Comparison of ENCODE assay signal across 22 mouse cellular contexts in genomic region chr6:58650136-58650535, GRCm38 (mm10).
DNase-seq lines count a peak whose midpoint lies in the region; ATAC-seq lines count a peak whose summit lies in the region.
"Had no signal": no experiment of that assay in that cellular context is flagged by ENCODE, and none has a peak within 500 bp of the region (broad histone marks: within the 10 kb centered on the region; RNA-seq: fewer than 3 reads in every experiment).

No protein-coding gene starts in this region.

- no peak for ATAC-seq in kidney, embryonic 14.5 days (ENCODE audit: low FRiP score, low TSS enrichment)
- ATAC-seq: forebrain, embryonic 13.5 days; intestine, postnatal 0 days; midbrain, embryonic 16.5 days had no signal

- no peak overlapping the region for H3K4me2 ChIP-seq in kidney, embryonic 14.5 days (replicated peaks; ENCODE audit: low read depth, low read length)
- H3K4me2 ChIP-seq: forebrain, embryonic 13.5 days; hindbrain, embryonic 14.5 days; midbrain, embryonic 11.5 days; stomach, embryonic 15.5 days had no signal

- no peaks in the 10 kb centered on the region for H3K9me3 ChIP-seq in kidney, embryonic 14.5 days (ENCODE audit: control insufficient read depth, low read length)
- H3K9me3 ChIP-seq: forebrain, embryonic 13.5 days; G1E; stomach, embryonic 15.5 days had no signal

- H3K36me3 ChIP-seq in kidney, embryonic 14.5 days (ENCODE audit: control insufficient read depth, insufficient read depth, low read length), result no peaks in the 10 kb centered on the region
- H3K36me3 ChIP-seq: stomach, embryonic 15.5 days had no signal

- DNase-seq in heart, adult 11 months, result peak; percentile 94
- DNase-seq in heart, postnatal 4 days, result no peak
- DNase-seq in heart, postnatal 25 days (ENCODE audit: low spot score), result peak; percentile 4
- DNase-seq in heart, postnatal 36 days, result no peak
- peak; percentile 11 to 47 for DNase-seq in kidney, postnatal 25 days
- DNase-seq in T-cell, adult 2 months (ENCODE audit: low spot score), result no peak
- DNase-seq: adrenal gland, postnatal 10 days; cerebellum, adult 11 months; cerebellum, adult 9-10 months; cerebellum, postnatal 36 days; gastrocnemius, postnatal 25 days; lung, postnatal 36 days; right cerebral cortex, postnatal 25 days had no signal

- no peak overlapping the region for H3K27ac ChIP-seq in kidney, embryonic 14.5 days (ENCODE audit: low read depth, low read length)
- peak overlapping the region; percentile 83 for H3K27ac ChIP-seq in brown adipose tissue, adult 24 weeks (replicated peaks; ENCODE audit: low read depth, low read length)
- H3K27ac ChIP-seq: forebrain, embryonic 13.5 days; hindbrain, embryonic 14.5 days; stomach, embryonic 15.5 days had no signal

- H3K27me3 ChIP-seq in kidney, embryonic 14.5 days (ENCODE audit: control insufficient read depth, insufficient read depth, low read length), result no peaks in the 10 kb centered on the region
- H3K27me3 ChIP-seq: forebrain, embryonic 13.5 days; stomach, embryonic 15.5 days had no signal

- intact Hi-C loops in heart, postnatal 25 days (cut with DNase I), result no loop called here
- intact Hi-C loops in heart, postnatal 36 days (cut with DNase I), result no loop called here

- no peak overlapping the region for H3K9ac ChIP-seq in kidney, embryonic 14.5 days (ENCODE audit: low read depth, low read length)
- H3K9ac ChIP-seq: forebrain, embryonic 13.5 days; hindbrain, embryonic 14.5 days; stomach, embryonic 15.5 days had no signal

- no peaks in the 10 kb centered on the region for H3K4me1 ChIP-seq in kidney, embryonic 14.5 days (ENCODE audit: control insufficient read depth, insufficient read depth, low read length)
- H3K4me1 ChIP-seq in brown adipose tissue, adult 24 weeks (ENCODE audit: control insufficient read depth, insufficient read depth, insufficient read length, low read length), result peaks cover 7% of the 10 kb centered on the region; the same call in 1 of the 2 replicates
- H3K4me1 ChIP-seq: forebrain, embryonic 13.5 days; stomach, embryonic 15.5 days had no signal

- 97% methylated on average over 3 of the region's 3 CpGs for WGBS in kidney, embryonic 14.5 days

- H3K4me3 ChIP-seq in kidney, embryonic 14.5 days (ENCODE audit: low read length), result no peak overlapping the region
- no peak overlapping the region for H3K4me3 ChIP-seq in brown adipose tissue, adult 24 weeks (ENCODE audit: insufficient read depth, low read depth, low read length)
- H3K4me3 ChIP-seq: forebrain, embryonic 13.5 days; stomach, embryonic 15.5 days had no signal

Comparison
In these comparisons a context has a peak if more than half of its experiments do, and no peak if none do; other contexts are left out.
1. DNase-seq: peak in heart, adult 11 months (single experiment), heart, postnatal 25 days (single experiment) and kidney, postnatal 25 days (2 of 2); none in heart, postnatal 4 days (single experiment), heart, postnatal 36 days (0 of 2) and T-cell, adult 2 months (single experiment).